Mouse (Mus musculus): ENCODE results near the gene Zfp39. TPM values are rescaled to one million over a fixed set of nuclear protein-coding genes. Genes with fewer than 3 reads are reported as not detected.

The Zfp39 gene
- polyA plus RNA-seq (2012) = 0.07 and 0.10 TPM in 2 replicates

DNA sequence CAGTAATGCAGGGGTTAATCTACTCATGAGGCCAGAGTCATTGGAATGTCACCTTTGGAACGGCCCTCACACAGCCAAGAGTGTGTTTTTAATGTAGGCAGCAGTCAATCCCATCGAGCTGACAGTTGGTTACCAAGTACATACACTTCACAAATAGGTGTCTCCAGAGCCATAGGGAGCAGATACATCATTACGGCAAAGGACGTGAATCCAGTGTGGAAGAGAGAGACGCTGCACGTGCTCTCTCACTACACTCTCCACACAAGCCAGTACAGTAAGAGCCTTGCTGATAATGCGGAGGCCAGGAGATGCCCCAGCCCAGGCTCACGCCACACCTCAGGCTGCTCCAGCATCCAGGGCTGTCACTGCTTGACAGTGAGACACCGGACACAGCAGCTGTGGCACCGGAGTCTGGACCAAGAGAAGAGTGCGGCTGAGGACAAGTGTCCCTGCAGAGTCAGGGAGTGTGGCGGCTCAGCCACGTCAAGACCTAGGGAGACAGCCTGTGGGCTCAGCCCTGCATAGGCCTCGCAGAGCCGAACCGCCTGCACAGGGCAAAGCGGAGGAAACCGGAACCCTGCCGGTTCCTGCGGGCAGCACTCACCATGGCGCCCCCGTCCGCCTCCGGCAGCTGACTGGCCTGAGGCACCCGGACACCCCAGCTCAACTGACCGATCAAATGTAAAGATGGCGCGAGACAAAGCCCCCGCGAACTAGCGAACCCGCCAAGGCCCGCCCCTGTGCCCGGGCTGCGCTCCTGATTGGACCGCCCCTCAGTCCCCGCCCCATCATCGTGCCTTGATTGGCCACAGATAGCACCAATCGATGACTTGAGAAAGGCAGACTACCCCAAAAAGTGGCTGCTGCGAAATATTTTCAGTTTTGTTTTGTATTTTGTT is at the start of gene Zfp39:
Gene Zfp39 (minus strand): TSS at position 715 of the 899 bp plus-strand sequence.
- Histone ChIP-seq H3K4me3 (replicated peaks) (peak within 1 kb of the TSS; percentile 68), H3K4me1 (ENCODE audit: control insufficient read depth) (peaks cover 54% of the 10 kb centered on the region), H3K27me3 (ENCODE audit: control insufficient read depth) (no peaks in the 10 kb centered on the region), H3K36me3 (ENCODE audit: control insufficient read depth) (peaks cover 42% of the 10 kb centered on the region), H3K9me3 (ENCODE audit: control insufficient read depth, low read length) (0 out of 2 replicates have a peak, but pooled peaks cover 3% of the 10 kb centered on the region)
- TF ChIP-seq GATA1 (IDR thresholded peaks at IDR 0.05; ENCODE audit: low read length) (peak; percentile 38; the same call in 1 of the 2 replicates), TAL1 (IDR thresholded peaks at IDR 0.05; ENCODE audit: low read length) (no peak)

DNA sequence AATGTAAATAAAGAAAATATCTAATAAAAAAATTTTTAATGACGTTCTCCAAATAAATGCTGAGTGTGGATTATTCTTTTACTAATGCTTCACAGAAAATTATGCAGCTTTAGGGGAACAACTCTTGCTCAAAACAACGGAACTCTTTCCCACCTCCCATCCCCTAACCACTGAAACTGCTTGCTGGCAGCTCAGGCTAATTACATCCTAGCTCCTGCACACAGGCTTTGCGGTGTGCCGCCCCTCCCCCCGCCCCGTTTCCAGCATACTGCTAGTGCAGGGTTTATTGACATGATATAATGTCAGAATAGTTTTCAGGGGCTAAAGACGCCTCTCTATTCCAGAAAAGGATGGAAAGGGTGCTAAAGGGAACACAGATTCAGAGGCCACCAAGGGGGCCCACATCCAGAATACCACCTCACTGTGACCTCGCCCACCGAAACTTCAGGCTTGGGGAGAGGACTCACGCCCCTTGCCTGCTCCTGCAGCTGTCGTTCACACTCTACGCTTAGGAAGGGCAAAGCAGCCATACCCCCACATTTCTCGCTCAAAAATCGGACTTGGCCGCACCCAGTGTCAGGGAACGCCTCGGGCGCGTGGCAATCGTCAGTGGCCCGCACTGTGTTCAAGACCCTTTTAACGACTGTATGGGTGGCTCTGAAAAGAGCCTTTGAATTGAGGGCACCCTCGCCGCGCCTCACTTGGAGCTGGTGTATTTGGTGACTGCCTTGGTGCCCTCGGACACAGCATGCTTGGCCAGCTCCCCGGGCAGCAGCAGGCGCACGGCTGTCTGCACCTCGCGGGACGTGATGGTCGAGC is 49.5 kb upstream of the Zfp39 start:
- TF ChIP-seq GATA1 (IDR thresholded peaks at IDR 0.05; ENCODE audit: low read length) (no peak), TAL1 (IDR thresholded peaks at IDR 0.05; ENCODE audit: low read length) (no peak)
- H3K9me3 ChIP-seq (ENCODE audit: control insufficient read depth, low read length) = 0 out of 2 replicates have a peak, but pooled peaks cover under 1% of the 10 kb centered on the region
- peak overlapping the region; percentile 84 for H3K4me3 ChIP-seq (replicated peaks)
- peaks cover 46% of the 10 kb centered on the region for H3K4me1 ChIP-seq (ENCODE audit: control insufficient read depth)
- peaks cover 37% of the 10 kb centered on the region for H3K36me3 ChIP-seq (ENCODE audit: control insufficient read depth)
- peaks cover 43% of the 10 kb centered on the region for H3K27me3 ChIP-seq (ENCODE audit: control insufficient read depth)

DNA sequence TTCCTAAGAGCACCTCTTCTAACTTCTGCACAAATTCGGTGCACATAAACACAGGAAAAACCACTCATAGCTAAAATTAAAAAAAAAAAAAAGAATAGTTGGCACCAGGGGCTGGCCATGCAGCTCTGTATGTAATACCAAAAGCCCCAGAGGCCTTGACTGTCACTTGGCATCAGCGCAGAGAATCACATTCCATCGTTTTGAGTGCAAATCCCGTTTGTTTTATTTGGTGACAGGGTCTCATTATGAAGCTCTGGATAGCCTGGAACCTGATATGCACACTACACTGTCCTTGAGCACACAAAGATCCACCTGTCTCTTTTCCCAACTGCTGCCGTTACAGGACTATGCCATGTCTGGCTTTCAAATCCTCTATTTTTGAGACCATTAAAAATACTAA is 47.2 kb upstream of the Zfp39 start:
- no peak overlapping the region for H3K4me3 ChIP-seq (replicated peaks)
- 0 out of 2 replicates have a peak, but pooled peaks cover 2% of the 10 kb centered on the region for H3K9me3 ChIP-seq (ENCODE audit: control insufficient read depth, low read length)
- no peak for TF ChIP-seq GATA1 (IDR thresholded peaks at IDR 0.05; ENCODE audit: low read length)
- TF ChIP-seq TAL1 (IDR thresholded peaks at IDR 0.05; ENCODE audit: low read length) = no peak
- H3K27me3 ChIP-seq (ENCODE audit: control insufficient read depth) = peaks cover 67% of the 10 kb centered on the region
- H3K4me1 ChIP-seq (ENCODE audit: control insufficient read depth) = peaks cover 36% of the 10 kb centered on the region
- peaks cover 14% of the 10 kb centered on the region for H3K36me3 ChIP-seq (ENCODE audit: control insufficient read depth)

DNA sequence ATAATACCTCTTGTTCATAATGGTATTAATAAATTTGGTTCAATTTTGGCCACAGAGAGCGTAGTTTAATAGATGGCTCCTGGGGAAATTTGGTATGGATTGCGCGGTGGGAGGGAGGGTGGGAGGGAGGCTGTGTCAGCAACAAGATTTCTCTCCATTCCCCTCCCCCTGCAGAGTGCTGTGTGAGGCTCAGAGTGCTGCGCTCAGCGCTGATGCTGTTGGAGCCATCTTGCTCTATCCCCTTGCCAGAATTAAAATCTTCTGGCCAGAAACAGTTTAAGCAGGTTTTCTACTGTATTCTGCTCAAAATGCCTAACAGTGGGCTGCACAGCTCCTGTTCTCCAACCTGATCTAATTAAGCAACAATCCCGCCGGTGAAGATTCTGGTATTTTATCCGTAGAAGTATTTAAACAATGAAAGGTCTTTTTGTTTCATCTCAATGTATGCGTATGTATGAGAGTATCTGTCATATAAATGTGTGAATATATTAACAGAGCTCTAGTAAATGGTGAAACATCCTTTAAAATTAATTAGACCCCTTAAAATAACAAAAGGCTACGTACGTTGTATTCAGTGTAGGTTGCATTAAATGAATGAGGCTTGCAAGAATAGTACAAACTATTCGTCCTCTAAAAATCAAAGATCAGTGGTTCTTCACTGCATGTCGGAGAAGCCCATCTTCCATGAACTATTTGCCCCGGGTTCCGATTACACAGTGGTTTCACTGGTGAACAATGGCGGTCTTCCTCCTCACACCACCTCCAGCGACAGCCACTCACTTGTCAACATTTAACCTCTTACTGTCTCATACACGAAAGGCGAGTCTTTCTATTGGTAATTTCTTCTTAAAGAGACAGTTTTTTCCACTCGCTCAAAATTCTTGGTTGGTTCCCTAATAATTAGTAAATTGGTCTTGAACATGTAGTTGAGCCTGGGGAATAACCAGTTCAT is 45.7 kb upstream of the Zfp39 start:
- Histone ChIP-seq H3K36me3 (ENCODE audit: control insufficient read depth) (peaks cover under 1% of the 10 kb centered on the region; the same call in 1 of the 2 replicates), H3K4me3 (replicated peaks) (peak overlapping the region; percentile 64), H3K27me3 (ENCODE audit: control insufficient read depth) (peaks cover 81% of the 10 kb centered on the region), H3K4me1 (ENCODE audit: control insufficient read depth) (peaks cover 31% of the 10 kb centered on the region), H3K9me3 (ENCODE audit: control insufficient read depth, low read length) (0 out of 2 replicates have a peak, but pooled peaks cover 2% of the 10 kb centered on the region)
- no peak for TF ChIP-seq TAL1 (IDR thresholded peaks at IDR 0.05; ENCODE audit: low read length)
- TF ChIP-seq GATA1 (IDR thresholded peaks at IDR 0.05; ENCODE audit: low read length) = no peak

DNA sequence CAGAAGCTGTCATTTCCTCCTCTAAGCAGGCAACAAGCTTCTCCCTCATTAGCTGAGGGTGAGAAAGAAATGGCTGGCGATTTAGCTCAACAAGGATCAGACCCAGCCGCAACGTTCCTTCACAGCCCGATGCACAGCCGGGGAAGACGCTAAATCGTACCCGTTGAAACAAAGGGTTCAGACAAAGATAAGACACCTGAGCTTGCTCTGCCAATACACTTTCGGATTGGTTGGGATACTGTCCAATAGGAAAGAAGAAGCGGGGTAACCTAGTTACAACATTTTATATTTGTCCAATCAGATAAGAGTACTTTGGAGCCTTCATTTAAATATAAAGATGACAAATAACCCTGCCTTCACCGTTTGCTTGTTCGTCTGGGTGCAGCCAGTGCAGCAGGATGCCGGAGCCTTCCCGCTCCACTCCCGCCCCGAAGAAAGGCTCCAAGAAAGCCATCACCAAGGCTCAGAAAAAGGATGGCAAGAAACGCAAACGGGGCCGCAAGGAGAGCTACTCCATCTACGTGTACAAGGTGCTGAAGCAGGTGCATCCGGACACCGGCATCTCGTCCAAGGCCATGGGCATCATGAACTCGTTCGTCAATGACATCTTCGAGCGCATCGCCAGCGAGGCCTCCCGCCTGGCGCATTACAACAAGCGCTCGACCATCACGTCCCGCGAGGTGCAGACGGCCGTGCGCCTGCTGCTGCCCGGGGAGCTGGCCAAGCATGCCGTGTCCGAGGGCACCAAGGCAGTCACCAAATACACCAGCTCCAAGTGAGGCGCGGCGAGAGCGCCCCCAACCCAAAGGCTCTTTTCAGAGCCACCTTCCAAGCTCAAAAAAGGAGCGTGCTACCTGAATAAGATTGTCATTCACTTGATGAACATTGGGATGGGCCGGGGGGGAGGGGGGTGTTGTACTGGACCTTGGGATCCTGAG is 44.8 kb upstream of the Zfp39 start, which contains the start of gene Hist3h2ba:
Gene Hist3h2ba (plus strand): TSS at position 379 of the 938 bp plus-strand sequence.
- peaks cover 91% of the 10 kb centered on the region for H3K27me3 ChIP-seq (ENCODE audit: control insufficient read depth)
- H3K9me3 ChIP-seq (ENCODE audit: control insufficient read depth, low read length) = 0 out of 2 replicates have a peak, but pooled peaks cover 2% of the 10 kb centered on the region
- H3K4me3 ChIP-seq (replicated peaks) = peak within 1 kb of the TSS; percentile 64
- no peaks in the 10 kb centered on the region for H3K36me3 ChIP-seq (ENCODE audit: control insufficient read depth)
- peaks cover 31% of the 10 kb centered on the region for H3K4me1 ChIP-seq (ENCODE audit: control insufficient read depth)
- TF ChIP-seq TAL1 (IDR thresholded peaks at IDR 0.05; ENCODE audit: low read length) (no peak), GATA1 (IDR thresholded peaks at IDR 0.05; ENCODE audit: low read length) (peak; percentile 66)

DNA sequence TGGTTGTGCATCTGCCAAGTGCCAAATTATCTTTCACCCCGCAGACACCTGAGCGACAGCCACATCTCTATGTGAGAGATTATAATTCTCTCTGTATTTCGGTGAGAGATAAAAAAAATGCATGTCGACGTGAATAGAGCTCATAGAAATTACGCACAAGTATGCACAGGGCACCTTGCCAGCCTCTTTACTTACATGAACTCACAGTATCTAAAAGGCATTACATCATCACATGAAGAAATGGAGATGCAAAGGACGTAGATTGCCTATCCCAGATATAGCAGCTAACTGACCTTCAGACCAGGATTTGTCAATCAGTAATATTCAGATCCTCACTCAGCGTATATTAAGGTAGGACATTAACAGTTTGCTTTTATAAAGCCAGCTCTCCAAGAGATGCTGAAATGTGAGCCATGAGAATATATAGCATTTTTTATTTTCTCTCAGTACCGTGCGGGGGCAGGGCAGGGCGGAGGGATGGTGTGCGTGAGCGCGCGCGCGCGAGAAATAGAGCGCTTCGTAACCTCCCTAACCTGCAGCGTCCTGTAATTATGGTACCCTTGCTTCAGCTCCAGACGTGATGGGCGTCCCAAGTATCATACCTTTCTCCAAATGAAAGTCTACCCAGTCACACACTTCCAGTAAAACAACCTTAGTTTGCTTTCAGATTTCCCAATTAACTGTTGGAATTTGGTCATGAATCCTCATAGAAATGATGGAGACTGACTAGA is 43.9 kb upstream of the Zfp39 start:
- no peaks in the 10 kb centered on the region for H3K36me3 ChIP-seq (ENCODE audit: control insufficient read depth)
- no peak for TF ChIP-seq TAL1 (IDR thresholded peaks at IDR 0.05; ENCODE audit: low read length)
- no peak for TF ChIP-seq GATA1 (IDR thresholded peaks at IDR 0.05; ENCODE audit: low read length)
- 0 out of 2 replicates have a peak, but pooled peaks cover 2% of the 10 kb centered on the region for H3K9me3 ChIP-seq (ENCODE audit: control insufficient read depth, low read length)
- H3K4me3 ChIP-seq (replicated peaks) = peak overlapping the region; percentile 63
- H3K27me3 ChIP-seq (ENCODE audit: control insufficient read depth) = peaks cover 98% of the 10 kb centered on the region
- peaks cover 24% of the 10 kb centered on the region for H3K4me1 ChIP-seq (ENCODE audit: control insufficient read depth)

DNA sequence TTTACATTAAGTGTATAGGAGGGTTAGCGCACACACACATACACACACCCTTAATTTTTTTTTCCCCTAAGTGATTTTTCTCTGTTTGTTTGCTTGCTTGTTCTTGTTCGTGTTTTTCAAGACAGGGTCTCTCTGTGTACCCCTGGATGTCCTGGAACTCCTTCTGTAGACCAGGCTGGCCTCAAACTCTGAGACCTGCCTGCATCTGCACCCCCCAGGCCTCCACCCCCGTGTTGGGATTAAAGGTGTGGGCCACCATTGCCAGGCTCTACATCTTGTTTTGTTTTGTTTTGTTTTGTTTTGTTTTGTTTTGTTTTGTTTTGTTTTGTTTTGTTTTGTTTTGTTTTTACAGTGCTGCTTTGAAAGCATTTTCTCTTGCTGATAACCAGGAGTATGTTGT is 43.3 kb upstream of the Zfp39 start:
- TF ChIP-seq GATA1 (IDR thresholded peaks at IDR 0.05; ENCODE audit: low read length) = no peak
- TF ChIP-seq TAL1 (IDR thresholded peaks at IDR 0.05; ENCODE audit: low read length) = no peak
- Histone ChIP-seq H3K9me3 (ENCODE audit: control insufficient read depth, low read length) (0 out of 2 replicates have a peak, but pooled peaks cover 2% of the 10 kb centered on the region), H3K4me1 (ENCODE audit: control insufficient read depth) (peaks cover 21% of the 10 kb centered on the region), H3K36me3 (ENCODE audit: control insufficient read depth) (no peaks in the 10 kb centered on the region), H3K4me3 (replicated peaks) (no peak overlapping the region), H3K27me3 (ENCODE audit: control insufficient read depth) (peaks cover 98% of the 10 kb centered on the region)

Data from erythroblast, embryonic 14.5 days (primary cell).